Mouse (Mus musculus) intestine, embryonic 15.5 days (tissue): ENCODE measurements around the gene Rbms3. TPM values are rescaled to one million over a fixed set of nuclear protein-coding genes. Genes with fewer than 3 reads are reported as not detected.

Experiments used
- ATAC-seq: fragments of 200-750 bp; cut with Nextera tagmentation; 2 replicates; pipeline ENCODE4 v1.8.0; 2017; ENCODE audit warnings: moderate TSS enrichment, moderate library complexity
- H3K27ac ChIP-seq: fragments of 300-500 bp; sonication (generic); 2 replicates; pipeline ENCODE4 v1.5.1; 2015; ENCODE audit warnings: mild to moderate bottlenecking, inconsistent platforms
- H3K27me3 ChIP-seq: fragments of 300-500 bp; sonication (generic); replicated peaks from 2 replicates; pipeline ENCODE4 v1.6.1; 2015; ENCODE audit warnings: inconsistent platforms
- H3K36me3 ChIP-seq: fragments of 300-500 bp; sonication (generic); 2 replicates; pipeline ENCODE4 v1.6.1; 2015; ENCODE audit warnings: inconsistent platforms
- H3K4me1 ChIP-seq: fragments of 300-500 bp; sonication (generic); replicated peaks from 2 replicates; pipeline ENCODE4 v1.6.1; 2015; ENCODE audit warnings: inconsistent platforms
- H3K4me2 ChIP-seq: fragments of 300-500 bp; sonication (generic); replicated peaks from 2 replicates; pipeline ENCODE4 v1.6.1; 2015; ENCODE audit warnings: mild to moderate bottlenecking, inconsistent platforms
- H3K4me3 ChIP-seq: fragments of 300-500 bp; sonication (generic); replicated peaks from 2 replicates; pipeline ENCODE4 v1.5.1; 2015; ENCODE audit warnings: inconsistent platforms
- H3K9ac ChIP-seq: fragments of 300-500 bp; sonication (generic); 2 replicates; pipeline ENCODE4 v1.6.1; 2015; ENCODE audit warnings: inconsistent platforms
- H3K9me3 ChIP-seq: fragments of 300-500 bp; sonication (generic); 2 replicates; pipeline ENCODE4 v1.6.1; 2016; ENCODE audit warnings: inconsistent platforms
- WGBS: fragments of 180-500 bp; shearing (Covaris S2); methylation state at CpG from one replicate; pipeline ENCODE4 v1.1.7; 2015; 5-methylcytosine and 5-hydroxymethylcytosine counted together
- polyA plus RNA-seq: library from polyadenylated mRNA; unstranded; fragments of >200 nt; fragmentation: Nextera tagmentation; extraction: Ambion mirVana; gene quantifications from 2 replicates; pipeline ENCODE4 v1.2.1, GENCODE M21; 2015

The Rbms3 gene
- polyA plus RNA-seq, 1 experiment from 2014 or later = 53.0 TPM

- H3K9me3 ChIP-seq = no peaks in the 10 kb centered on the region
- WGBS = 74% methylated on average over 5 of the region's 5 CpGs
- peaks cover 4% of the 10 kb centered on the region for H3K4me1 ChIP-seq
- H3K9ac ChIP-seq = no peak overlapping the region
- H3K27me3 ChIP-seq = no peaks in the 10 kb centered on the region
- no peak overlapping the region for H3K4me3 ChIP-seq
- ATAC-seq = no peak
- no peak overlapping the region for H3K4me2 ChIP-seq
- H3K27ac ChIP-seq = no peak overlapping the region
- H3K36me3 ChIP-seq = no peaks in the 10 kb centered on the region
Observed at GRCm38 (mm10) chr9:117361431-117361830, 268.3 kb downstream of the Rbms3 start.

- H3K9ac ChIP-seq = no peak overlapping the region
- H3K4me3 ChIP-seq = no peak overlapping the region
- no peak overlapping the region for H3K4me2 ChIP-seq
- peak; percentile 56 for ATAC-seq
- 0 out of 2 replicates have a peak overlapping the region, but pooled peaks have one; percentile 22 for H3K27ac ChIP-seq
- H3K4me1 ChIP-seq = peaks cover 4% of the 10 kb centered on the region
- no peaks in the 10 kb centered on the region for H3K27me3 ChIP-seq
- H3K36me3 ChIP-seq = no peaks in the 10 kb centered on the region
- WGBS = 42% methylated on average over 9 of the region's 9 CpGs
- H3K9me3 ChIP-seq = no peaks in the 10 kb centered on the region
Observed at GRCm38 (mm10) chr9:117356764-117357442, 272.8 kb downstream of the Rbms3 start.

DNA sequence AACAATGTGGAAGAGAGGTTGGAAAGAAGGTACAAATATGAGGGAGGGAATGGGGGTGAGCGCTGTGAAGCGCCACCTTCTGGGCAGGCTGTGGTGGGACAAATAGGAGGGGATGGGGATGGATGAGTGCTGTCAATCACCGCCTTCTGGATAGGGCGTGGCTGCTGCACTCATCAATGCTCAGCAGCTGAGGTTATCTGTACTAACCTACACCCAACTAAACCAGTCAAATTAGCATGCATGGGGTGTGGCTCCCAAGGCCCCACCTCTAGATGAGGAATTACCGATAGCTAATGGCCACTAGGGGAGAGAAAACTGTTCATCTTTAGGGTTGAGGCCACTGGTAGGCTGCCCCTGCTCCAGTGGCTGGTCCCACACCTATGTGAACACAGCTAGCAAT lies 274.2 kb downstream of the Rbms3 start:
- Histone ChIP-seq H3K4me3 (no peak overlapping the region), H3K27me3 (no peaks in the 10 kb centered on the region), H3K4me1 (peaks cover 4% of the 10 kb centered on the region), H3K9ac (no peak overlapping the region), H3K4me2 (no peak overlapping the region), H3K27ac (no peak overlapping the region), H3K9me3 (no peaks in the 10 kb centered on the region), H3K36me3 (no peaks in the 10 kb centered on the region)
- ATAC-seq = no peak
- WGBS = 69% methylated on average over 5 of the region's 5 CpGs

DNA sequence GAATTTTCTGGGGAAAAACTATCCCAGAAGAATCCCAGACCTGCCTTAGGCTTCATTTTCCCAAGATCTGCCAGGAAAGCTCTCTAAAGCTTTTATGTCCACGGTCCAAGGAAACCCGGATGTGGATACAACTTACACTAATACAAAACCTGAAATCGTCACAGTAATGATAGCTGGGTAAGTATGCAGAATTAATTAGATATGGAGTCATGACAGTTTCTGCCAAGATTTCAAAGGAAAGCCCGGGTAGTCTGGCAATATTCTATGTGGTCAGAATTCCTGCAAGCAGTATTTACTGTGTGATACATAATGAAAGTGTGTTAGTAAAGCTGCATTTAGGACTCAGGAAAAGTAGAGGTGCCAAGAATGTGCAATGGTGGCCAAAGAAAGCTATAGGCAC lies 287.4 kb downstream of the Rbms3 start:
- H3K4me2 ChIP-seq = no peak overlapping the region
- ATAC-seq = no peak
- H3K36me3 ChIP-seq = no peaks in the 10 kb centered on the region
- no peak overlapping the region for H3K27ac ChIP-seq
- H3K27me3 ChIP-seq = no peaks in the 10 kb centered on the region
- no peak overlapping the region for H3K9ac ChIP-seq
- no peak overlapping the region for H3K4me3 ChIP-seq
- WGBS = 89% methylated on average over 4 of the region's 4 CpGs
- H3K9me3 ChIP-seq = no peaks in the 10 kb centered on the region
- no peaks in the 10 kb centered on the region for H3K4me1 ChIP-seq

DNA sequence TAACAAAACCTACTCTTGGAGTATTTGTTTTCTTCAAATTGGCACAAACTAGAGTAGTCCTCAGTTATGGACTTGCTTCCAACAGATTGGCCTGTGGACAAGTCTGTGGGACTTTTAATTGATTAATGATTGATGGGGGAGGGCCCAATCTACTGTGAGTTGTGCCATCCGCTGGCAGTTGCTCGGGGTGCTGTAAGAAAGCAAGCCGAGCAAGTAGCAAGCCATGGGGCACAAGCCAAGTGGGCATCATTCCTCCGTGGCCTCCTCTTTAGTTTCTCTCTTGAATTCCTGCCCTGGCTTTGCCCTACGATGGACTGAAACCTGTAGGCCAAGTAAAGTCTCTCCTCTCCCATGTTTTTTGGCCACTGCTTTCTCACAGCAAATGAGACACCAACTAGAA lies 299.0 kb downstream of the Rbms3 start:
- Histone ChIP-seq H3K27me3 (no peaks in the 10 kb centered on the region), H3K9ac (no peak overlapping the region), H3K27ac (no peak overlapping the region), H3K4me3 (no peak overlapping the region), H3K36me3 (no peaks in the 10 kb centered on the region), H3K9me3 (no peaks in the 10 kb centered on the region), H3K4me2 (no peak overlapping the region), H3K4me1 (no peaks in the 10 kb centered on the region)
- 89% methylated on average over 5 of the region's 5 CpGs for WGBS
- no peak for ATAC-seq

DNA sequence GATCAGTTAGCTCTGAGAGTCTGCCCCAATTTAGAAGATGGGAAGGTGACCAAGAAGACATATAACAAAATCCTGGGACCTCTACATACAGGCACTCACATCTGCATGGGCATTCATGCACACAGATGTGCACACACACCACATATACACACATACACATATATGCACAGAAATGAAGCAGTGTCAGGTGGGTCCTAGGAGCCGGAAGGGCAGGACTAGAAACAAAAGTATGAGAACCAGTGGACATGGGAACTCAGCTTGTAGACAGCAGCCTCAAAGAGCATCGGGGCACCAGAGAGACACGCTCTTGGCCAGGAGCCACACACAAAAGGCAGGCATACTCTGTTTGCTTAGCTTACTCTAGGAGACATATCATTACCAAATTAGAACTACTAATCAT lies 310.4 kb downstream of the Rbms3 start:
- ATAC-seq = no peak
- no peak overlapping the region for H3K27ac ChIP-seq
- H3K4me1 ChIP-seq = no peaks in the 10 kb centered on the region
- H3K4me3 ChIP-seq = no peak overlapping the region
- WGBS = 70% methylated on average over 3 of the region's 3 CpGs
- no peaks in the 10 kb centered on the region for H3K36me3 ChIP-seq
- H3K9me3 ChIP-seq = no peaks in the 10 kb centered on the region
- no peaks in the 10 kb centered on the region for H3K27me3 ChIP-seq
- no peak overlapping the region for H3K9ac ChIP-seq
- H3K4me2 ChIP-seq = no peak overlapping the region

- H3K27ac ChIP-seq = no peak overlapping the region
- ATAC-seq = no peak
- no peak overlapping the region for H3K4me2 ChIP-seq
- H3K4me3 ChIP-seq = no peak overlapping the region
- H3K36me3 ChIP-seq = no peaks in the 10 kb centered on the region
- 32% methylated on average over 4 of the region's 4 CpGs for WGBS
- H3K4me1 ChIP-seq = no peaks in the 10 kb centered on the region
- no peaks in the 10 kb centered on the region for H3K27me3 ChIP-seq
- no peaks in the 10 kb centered on the region for H3K9me3 ChIP-seq
- no peak overlapping the region for H3K9ac ChIP-seq
Observed at GRCm38 (mm10) chr9:117318461-117318860, 311.3 kb downstream of the Rbms3 start.

- H3K27me3 ChIP-seq = no peaks in the 10 kb centered on the region
- H3K27ac ChIP-seq = no peak overlapping the region
- H3K4me1 ChIP-seq = no peaks in the 10 kb centered on the region
- WGBS = 94% methylated on average over 7 of the region's 7 CpGs
- no peaks in the 10 kb centered on the region for H3K36me3 ChIP-seq
- no peak overlapping the region for H3K4me2 ChIP-seq
- ATAC-seq = no peak
- no peak overlapping the region for H3K4me3 ChIP-seq
- H3K9me3 ChIP-seq = no peaks in the 10 kb centered on the region
- H3K9ac ChIP-seq = no peak overlapping the region
Observed at GRCm38 (mm10) chr9:117317251-117317650, 312.5 kb downstream of the Rbms3 start.

DNA sequence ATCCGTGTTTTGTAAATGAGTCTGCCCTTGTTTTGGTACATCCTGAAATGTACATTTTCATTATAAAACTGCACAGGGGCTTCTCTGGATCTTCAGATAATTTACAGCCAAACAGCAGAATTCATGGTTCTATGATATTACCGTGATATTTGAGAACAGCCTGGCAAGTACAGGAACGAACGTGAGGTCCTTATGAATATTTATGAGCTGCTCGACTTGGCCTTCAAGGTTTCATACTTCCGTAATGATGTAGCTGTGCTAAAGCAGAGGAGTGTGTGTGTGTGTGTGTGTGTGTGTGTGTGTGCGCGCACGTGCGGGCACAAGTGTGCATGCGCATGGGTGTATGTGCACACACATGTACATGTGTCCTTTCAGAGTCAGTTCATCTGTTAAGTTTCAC lies 316.1 kb downstream of the Rbms3 start:
- no peak for ATAC-seq
- Histone ChIP-seq H3K4me2 (no peak overlapping the region), H3K9me3 (no peaks in the 10 kb centered on the region), H3K36me3 (no peaks in the 10 kb centered on the region), H3K27ac (no peak overlapping the region), H3K27me3 (no peaks in the 10 kb centered on the region), H3K4me1 (no peaks in the 10 kb centered on the region), H3K4me3 (no peak overlapping the region), H3K9ac (no peak overlapping the region)
- WGBS = 84% methylated on average over 11 of the region's 11 CpGs

GRCm38 (mm10) chr9:117309809-117310208 lies 319.9 kb downstream of the Rbms3 start:
- no peak overlapping the region for H3K27ac ChIP-seq
- no peaks in the 10 kb centered on the region for H3K9me3 ChIP-seq
- H3K27me3 ChIP-seq = no peaks in the 10 kb centered on the region
- no peak overlapping the region for H3K4me3 ChIP-seq
- no peak overlapping the region for H3K4me2 ChIP-seq
- H3K36me3 ChIP-seq = no peaks in the 10 kb centered on the region
- ATAC-seq = no peak
- no peak overlapping the region for H3K9ac ChIP-seq
- no peaks in the 10 kb centered on the region for H3K4me1 ChIP-seq

- Histone ChIP-seq H3K9me3 (no peaks in the 10 kb centered on the region), H3K27me3 (no peaks in the 10 kb centered on the region), H3K4me3 (no peak overlapping the region), H3K36me3 (no peaks in the 10 kb centered on the region), H3K9ac (no peak overlapping the region), H3K4me1 (no peaks in the 10 kb centered on the region), H3K27ac (no peak overlapping the region), H3K4me2 (no peak overlapping the region)
- ATAC-seq = no peak
- 80% methylated on average over 7 of the region's 7 CpGs for WGBS
Observed at GRCm38 (mm10) chr9:117298991-117299390, 330.7 kb downstream of the Rbms3 start.

GRCm38 (mm10) chr9:117297662-117298531 lies 331.8 kb downstream of the Rbms3 start:
- no peaks in the 10 kb centered on the region for H3K27me3 ChIP-seq
- 64% methylated on average over 15 of the region's 15 CpGs for WGBS
- no peak overlapping the region for H3K4me2 ChIP-seq
- H3K4me3 ChIP-seq = no peak overlapping the region
- H3K9me3 ChIP-seq = no peaks in the 10 kb centered on the region
- no peaks in the 10 kb centered on the region for H3K36me3 ChIP-seq
- H3K27ac ChIP-seq = no peak overlapping the region
- ATAC-seq = no peak
- no peaks in the 10 kb centered on the region for H3K4me1 ChIP-seq
- no peak overlapping the region for H3K9ac ChIP-seq
